Mouse (Mus musculus): ENCODE measurements around the gene Ptprc.

DNA sequence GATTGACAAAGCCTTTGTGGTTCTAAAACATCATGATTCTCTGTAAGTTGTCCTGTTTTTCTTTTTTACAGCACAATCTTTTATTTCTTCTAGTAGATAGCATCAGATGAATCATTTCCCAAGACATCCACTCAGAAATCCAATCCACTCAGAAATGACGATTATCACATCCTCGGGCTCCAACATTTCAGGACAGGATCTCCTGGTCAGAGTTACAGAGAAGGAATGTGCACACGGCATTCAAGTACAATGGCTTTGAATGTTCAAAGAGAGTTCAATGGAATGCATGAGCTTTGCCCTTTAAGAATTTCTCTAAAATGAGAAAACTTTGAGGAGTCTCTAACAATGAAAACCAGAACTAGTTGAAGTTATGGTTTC lies 152.6 kb downstream of the Ptprc start:
- TF ChIP-seq CTCF (IDR thresholded peaks at IDR 0.05; ENCODE audit: extremely low read depth, insufficient read length, insufficient replicate concordance, low read depth, low read length) (no peak), POLR2A (IDR thresholded peaks at IDR 0.05; ENCODE audit: low read depth, low read length) (no peak)

Data from small intestine, adult 2 months (tissue).